Mouse (Mus musculus): ENCODE data around the gene 2510009E07Rik.

GRCm38 (mm10) chr16:21689141-21689540 lies 5.3 kb downstream of the 2510009E07Rik start:
- TF ChIP-seq CTCF (IDR thresholded peaks at IDR 0.05) = no peak
- TF ChIP-seq POLR2A (IDR thresholded peaks at IDR 0.05; ENCODE audit: insufficient read depth, low read depth, low read length) = no peak

Measured in heart, adult 2 months (tissue).